Mouse (Mus musculus) embryonic fibroblast, embryonic 13.5 days (primary cell): ENCODE measurements around the gene Mtus2.
A peak's percentile ranks its signal among the peaks of the same experiment; 100 is the strongest.

ENCODE experiments used
- CTCF ChIP-seq: IDR thresholded peaks from 2 replicates; pipeline ENCODE4 v1.5.1; 2011; ENCODE audit warnings: mild to moderate bottlenecking, control low read depth, low read length, moderate library complexity, borderline replicate concordance; ENCODE audit not compliant: insufficient read depth
- POLR2A ChIP-seq: IDR thresholded peaks from 2 replicates; pipeline ENCODE4 v1.6.1; 2011; ENCODE audit warnings: low read depth, mild to moderate bottlenecking, control low read depth, low read length, moderate library complexity

DNA sequence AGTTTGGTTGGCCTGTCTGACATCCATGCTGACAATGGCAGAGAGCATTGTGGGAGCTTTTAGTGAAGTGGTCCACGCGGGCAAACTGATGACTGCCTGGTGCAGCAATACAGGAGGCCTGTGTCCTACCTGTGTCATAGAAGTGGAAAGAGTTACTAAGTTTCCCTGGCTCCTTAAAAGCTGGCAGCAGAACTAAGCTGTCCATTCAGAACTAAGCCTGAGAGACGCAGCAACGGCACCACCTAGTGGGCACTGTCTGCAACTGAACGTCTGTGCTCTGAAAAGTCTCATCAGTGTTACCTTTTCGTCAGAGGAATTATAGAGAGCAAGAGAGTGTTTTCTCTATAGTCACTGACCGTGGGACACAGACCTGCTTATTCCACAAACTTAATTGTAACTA, 284.8 kb downstream of the Mtus2 start:
- peak; percentile 95 for TF ChIP-seq CTCF
- TF ChIP-seq POLR2A, result no peak
